Mouse (Mus musculus): ENCODE measurements at regions not wholly inside any gene's neighbourhood (a gene's known extent, or its start where the extent isn't known, plus 50 kb on each side); places are given as distances from the start of the nearest gene placed in this dataset.

DNA sequence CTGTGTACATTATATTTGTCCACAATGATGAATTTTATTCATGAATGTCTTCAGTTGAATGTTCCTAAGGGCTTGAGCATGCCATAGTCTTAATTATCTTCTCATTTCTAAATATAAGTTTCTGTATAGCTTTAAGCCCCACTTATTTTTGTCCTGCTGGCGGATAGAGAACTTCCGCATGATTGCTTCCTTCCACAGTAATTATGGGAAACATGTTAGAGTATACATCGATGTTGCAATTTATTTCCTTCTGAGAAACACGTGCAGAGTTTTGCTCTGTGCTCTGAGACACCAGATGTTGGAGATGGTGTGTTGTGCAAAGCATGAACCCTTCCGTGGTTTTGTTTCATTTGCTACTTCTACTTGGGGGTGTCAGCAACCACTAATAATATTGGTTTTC is 237.8 kb upstream of the Cdh18 start:
- TF ChIP-seq CTCF (IDR thresholded peaks at IDR 0.05) (no peak), EP300 (IDR thresholded peaks at IDR 0.05) (no peak)
